Mouse (Mus musculus) heart, embryonic 12.5 days (tissue): ENCODE measurements at regions not wholly inside any gene's neighbourhood (a gene's known extent, or its start where the extent isn't known, plus 50 kb on each side); places are given as distances from the start of the nearest gene placed in this dataset.

Source experiments
- ATAC-seq: fragments of 200-750 bp; cut with Nextera tagmentation; 2 replicates; pipeline ENCODE4 v1.8.0; 2017; ENCODE audit warnings: moderate TSS enrichment, moderate library complexity; ENCODE audit not compliant: insufficient number of reproducible peaks, low FRiP score
- H3K27ac ChIP-seq: fragments of 300-500 bp; sonication (generic); 2 replicates; pipeline ENCODE4 v1.5.1; 2016; ENCODE audit warnings: mild to moderate bottlenecking, moderate library complexity; ENCODE audit not compliant: poor library complexity, severe bottlenecking
- H3K27me3 ChIP-seq: fragments of 300-500 bp; sonication (generic); replicated peaks from 2 replicates; pipeline ENCODE4 v1.6.1; 2016; ENCODE audit warnings: mild to moderate bottlenecking, moderate library complexity
- H3K36me3 ChIP-seq: fragments of 300-500 bp; sonication (generic); 2 replicates; pipeline ENCODE4 v1.6.1; 2016; ENCODE audit warnings: mild to moderate bottlenecking, moderate library complexity
- H3K4me1 ChIP-seq: fragments of 300-500 bp; sonication (generic); replicated peaks from 2 replicates; pipeline ENCODE4 v1.6.1; 2016; ENCODE audit warnings: mild to moderate bottlenecking
- H3K4me2 ChIP-seq: fragments of 300-500 bp; sonication (generic); 2 replicates; pipeline ENCODE4 v1.6.1; 2016; ENCODE audit warnings: mild to moderate bottlenecking, moderate library complexity
- H3K4me3 ChIP-seq: fragments of 300-500 bp; sonication (generic); 2 replicates; pipeline ENCODE4 v1.5.1; 2016; ENCODE audit warnings: mild to moderate bottlenecking
- H3K9ac ChIP-seq: fragments of 300-500 bp; sonication (generic); 2 replicates; pipeline ENCODE4 v1.6.1; 2016; ENCODE audit warnings: mild to moderate bottlenecking, moderate library complexity
- H3K9me3 ChIP-seq: fragments of 300-500 bp; sonication (generic); replicated peaks from 2 replicates; pipeline ENCODE4 v1.6.1; 2016; ENCODE audit warnings: mild to moderate bottlenecking, moderate library complexity
- WGBS: fragments of 180-500 bp; shearing (Covaris S2); methylation state at CpG from one replicate; pipeline ENCODE4 v1.1.7; 2016; 5-methylcytosine and 5-hydroxymethylcytosine counted together

GRCm38 (mm10) chr3:38776743-38777366 lies 109.9 kb upstream of the Fat4 start:
- no peaks in the 10 kb centered on the region for H3K9me3 ChIP-seq
- no peak overlapping the region for H3K27ac ChIP-seq
- no peaks in the 10 kb centered on the region for H3K4me1 ChIP-seq
- H3K36me3 ChIP-seq, result no peaks in the 10 kb centered on the region
- no peak for ATAC-seq
- no peak overlapping the region for H3K9ac ChIP-seq
- WGBS, result 79% methylated on average over 4 of the region's 4 CpGs
- no peak overlapping the region for H3K4me2 ChIP-seq
- no peak overlapping the region for H3K4me3 ChIP-seq
- no peaks in the 10 kb centered on the region for H3K27me3 ChIP-seq

- WGBS, result 71% methylated on average over 5 of the region's 5 CpGs
- ATAC-seq, result no peak
- no peaks in the 10 kb centered on the region for H3K27me3 ChIP-seq
- H3K9me3 ChIP-seq, result no peaks in the 10 kb centered on the region
- H3K27ac ChIP-seq, result no peak overlapping the region
- H3K4me3 ChIP-seq, result no peak overlapping the region
- H3K4me2 ChIP-seq, result no peak overlapping the region
- H3K36me3 ChIP-seq, result no peaks in the 10 kb centered on the region
- no peak overlapping the region for H3K9ac ChIP-seq
- no peaks in the 10 kb centered on the region for H3K4me1 ChIP-seq
Measured at GRCm38 (mm10) chr3:38754632-38755123, 132.1 kb upstream of the Fat4 start.

- H3K27ac ChIP-seq, result no peak overlapping the region
- no peak overlapping the region for H3K4me3 ChIP-seq
- H3K27me3 ChIP-seq, result no peaks in the 10 kb centered on the region
- no peaks in the 10 kb centered on the region for H3K4me1 ChIP-seq
- H3K4me2 ChIP-seq, result no peak overlapping the region
- H3K9ac ChIP-seq, result no peak overlapping the region
- WGBS, result 72% methylated on average over 2 of the region's 2 CpGs
- no peak for ATAC-seq
- no peaks in the 10 kb centered on the region for H3K36me3 ChIP-seq
- no peaks in the 10 kb centered on the region for H3K9me3 ChIP-seq
Measured at GRCm38 (mm10) chr3:38753446-38754205, 133.1 kb upstream of the Fat4 start.

- Histone ChIP-seq H3K4me2 (no peak overlapping the region), H3K9ac (no peak overlapping the region), H3K9me3 (0 out of 2 replicates have a peak, but pooled peaks cover 3% of the 10 kb centered on the region), H3K36me3 (no peaks in the 10 kb centered on the region), H3K4me3 (no peak overlapping the region), H3K27me3 (no peaks in the 10 kb centered on the region), H3K27ac (no peak overlapping the region), H3K4me1 (no peaks in the 10 kb centered on the region)
- WGBS, result 73% methylated on average over 4 of the region's 4 CpGs
- ATAC-seq, result no peak
Measured at GRCm38 (mm10) chr3:38742155-38742554, 144.6 kb upstream of the Fat4 start.

- Histone ChIP-seq H3K27me3 (no peaks in the 10 kb centered on the region), H3K4me2 (no peak overlapping the region), H3K27ac (no peak overlapping the region), H3K4me1 (no peaks in the 10 kb centered on the region), H3K9ac (no peak overlapping the region), H3K36me3 (no peaks in the 10 kb centered on the region), H3K4me3 (no peak overlapping the region), H3K9me3 (no peaks in the 10 kb centered on the region; the same call in 1 of the 2 replicates)
- 71% methylated on average over 1 of the region's 1 CpGs for WGBS
- ATAC-seq, result no peak
Measured at GRCm38 (mm10) chr3:38722606-38723005, 164.1 kb upstream of the Fat4 start.

- ATAC-seq, result no peak
- H3K9ac ChIP-seq, result no peak overlapping the region
- H3K36me3 ChIP-seq, result no peaks in the 10 kb centered on the region
- no peaks in the 10 kb centered on the region for H3K27me3 ChIP-seq
- H3K9me3 ChIP-seq, result no peaks in the 10 kb centered on the region
- peaks cover 11% of the 10 kb centered on the region for H3K4me1 ChIP-seq
- no peak overlapping the region for H3K4me3 ChIP-seq
- WGBS, result 19% methylated on average over 9 of the region's 9 CpGs
- H3K4me2 ChIP-seq, result peak overlapping the region; percentile 24
- H3K27ac ChIP-seq, result no peak overlapping the region
Measured at GRCm38 (mm10) chr3:38712078-38712873, 174.5 kb upstream of the Fat4 start.

- 17% methylated on average over 6 of the region's 6 CpGs for WGBS
- Histone ChIP-seq H3K4me3 (no peak overlapping the region), H3K4me2 (peak overlapping the region; percentile 15; the same call in 1 of the 2 replicates)
Measured at GRCm38 (mm10) chr3:38711229-38711628, 175.5 kb upstream of the Fat4 start.

GRCm38 (mm10) chr3:38707891-38708290 lies 178.8 kb upstream of the Fat4 start:
- no peak for ATAC-seq
- Histone ChIP-seq H3K4me3 (no peak overlapping the region), H3K9ac (no peak overlapping the region), H3K27ac (no peak overlapping the region), H3K4me1 (peaks cover 10% of the 10 kb centered on the region), H3K4me2 (no peak overlapping the region), H3K9me3 (no peaks in the 10 kb centered on the region), H3K27me3 (no peaks in the 10 kb centered on the region), H3K36me3 (no peaks in the 10 kb centered on the region)
- 78% methylated on average over 3 of the region's 3 CpGs for WGBS

More at GRCm38 (mm10) chr3:38711229-38711628, 175.5 kb upstream of the Fat4 start:
- Histone ChIP-seq H3K9ac (no peak overlapping the region), H3K4me1 (peaks cover 11% of the 10 kb centered on the region), H3K27ac (no peak overlapping the region), H3K9me3 (no peaks in the 10 kb centered on the region), H3K27me3 (no peaks in the 10 kb centered on the region), H3K36me3 (no peaks in the 10 kb centered on the region)
- ATAC-seq, result no peak

- Histone ChIP-seq H3K27me3 (no peaks in the 10 kb centered on the region), H3K27ac (no peak overlapping the region), H3K4me3 (no peak overlapping the region), H3K4me1 (peaks cover 26% of the 10 kb centered on the region), H3K4me2 (no peak overlapping the region), H3K9ac (no peak overlapping the region), H3K36me3 (no peaks in the 10 kb centered on the region), H3K9me3 (peaks cover 6% of the 10 kb centered on the region; the same call in 1 of the 2 replicates)
- no peak for ATAC-seq
- WGBS, result 85% methylated on average over 4 of the region's 5 CpGs
Measured at GRCm38 (mm10) chr3:38699206-38699605, 187.5 kb upstream of the Fat4 start.

- H3K4me3 ChIP-seq, result no peak overlapping the region
- H3K27me3 ChIP-seq, result no peaks in the 10 kb centered on the region
- peak overlapping the region; percentile 7; the same call in 1 of the 2 replicates for H3K4me2 ChIP-seq
- peak overlapping the region; percentile 76 for H3K27ac ChIP-seq
- H3K36me3 ChIP-seq, result no peaks in the 10 kb centered on the region
- peaks cover 6% of the 10 kb centered on the region; the same call in 1 of the 2 replicates for H3K9me3 ChIP-seq
- WGBS, result 22% methylated on average over 8 of the region's 8 CpGs
- ATAC-seq, result peak; percentile 36; the same call in 1 of the 2 replicates
- H3K4me1 ChIP-seq, result peaks cover 29% of the 10 kb centered on the region
- no peak overlapping the region for H3K9ac ChIP-seq
Measured at GRCm38 (mm10) chr3:38697871-38698270, 188.9 kb upstream of the Fat4 start.

- peak overlapping the region; percentile 76; the same call in 1 of the 2 replicates for H3K27ac ChIP-seq
- no peak for ATAC-seq
Measured at GRCm38 (mm10) chr3:38697349-38697748, 189.4 kb upstream of the Fat4 start.

More at GRCm38 (mm10) chr3:38697349-38697748, 189.4 kb upstream of the Fat4 start:
- Histone ChIP-seq H3K36me3 (no peaks in the 10 kb centered on the region), H3K4me2 (no peak overlapping the region), H3K9ac (no peak overlapping the region), H3K9me3 (peaks cover 6% of the 10 kb centered on the region; the same call in 1 of the 2 replicates), H3K27me3 (no peaks in the 10 kb centered on the region), H3K4me1 (peaks cover 29% of the 10 kb centered on the region), H3K4me3 (no peak overlapping the region)
- 73% methylated on average over 2 of the region's 2 CpGs for WGBS
